In genomic region chr7:132736099-132736862, GRCm38 (mm10) we compare ENCODE assay signal across 8 mouse cellular contexts.
DNase-seq lines count a peak whose midpoint lies in the region; ATAC-seq lines count a peak whose summit lies in the region.

No protein-coding gene starts in this region.

- H3K36me3 ChIP-seq in neural tube, embryonic 13.5 days: no peaks in the 10 kb centered on the region
- no peaks in the 10 kb centered on the region for H3K36me3 ChIP-seq in forebrain, embryonic 11.5 days (ENCODE audit: control insufficient read depth, insufficient read depth, low read length)
- peaks cover 15% of the 10 kb centered on the region for H3K36me3 ChIP-seq in limb, embryonic 15.5 days

- no peak overlapping the region for H3K4me2 ChIP-seq in neural tube, embryonic 13.5 days
- H3K4me2 ChIP-seq in forebrain, embryonic 11.5 days (ENCODE audit: low read depth, low read length, severe bottlenecking): no peak overlapping the region
- no peak overlapping the region for H3K4me2 ChIP-seq in limb, embryonic 15.5 days

- H3K4me1 ChIP-seq in neural tube, embryonic 13.5 days (replicated peaks): peaks cover 53% of the 10 kb centered on the region
- peaks cover 29% of the 10 kb centered on the region for H3K4me1 ChIP-seq in forebrain, embryonic 11.5 days (replicated peaks; ENCODE audit: control insufficient read depth, insufficient read depth, low read length)
- H3K4me1 ChIP-seq in limb, embryonic 15.5 days: peaks cover 35% of the 10 kb centered on the region

- DNase-seq in neural tube, embryonic 10.5 days (ENCODE audit: extremely low spot score, low spot score): no peak
- peak; percentile 85 for DNase-seq in adrenal gland, postnatal 14 days
- DNase-seq in forebrain, embryonic 11.5 days (ENCODE audit: low spot score): peak; percentile 74
- peak; percentile 54 to 57 for DNase-seq in heart, postnatal 36 days
- DNase-seq in right cerebral cortex, postnatal 4 days: peak; percentile 52
- DNase-seq in spleen, postnatal 14 days (ENCODE audit: low spot score in 2 of 2): no peak

- intact Hi-C loops in heart, postnatal 36 days (cut with DNase I): loop anchor here (2.0 kb wide), 1 partner anchor 43 kb away; no protein-coding TSS in a partner anchor

- no peaks in the 10 kb centered on the region for H3K9me3 ChIP-seq in neural tube, embryonic 13.5 days
- no peaks in the 10 kb centered on the region for H3K9me3 ChIP-seq in forebrain, embryonic 11.5 days (ENCODE audit: control insufficient read depth, low read length)
- H3K9me3 ChIP-seq in limb, embryonic 15.5 days: no peaks in the 10 kb centered on the region

- 59% methylated on average over 16 of the region's 17 CpGs for WGBS in neural tube, embryonic 13.5 days
- 60% methylated on average over 17 of the region's 17 CpGs for WGBS in forebrain, embryonic 11.5 days
- 45% methylated on average over 17 of the region's 17 CpGs for WGBS in limb, embryonic 15.5 days

- ATAC-seq in neural tube, embryonic 13.5 days (ENCODE audit: low read depth): no peak
- ATAC-seq in forebrain, embryonic 11.5 days (replicated peaks; ENCODE audit: low FRiP score): no peak
- ATAC-seq in limb, embryonic 15.5 days (ENCODE audit: insufficient number of reproducible peaks, low FRiP score, low TSS enrichment, low read depth): peak; percentile 46; the same call in 1 of the 2 replicates

- no peaks in the 10 kb centered on the region for H3K27me3 ChIP-seq in neural tube, embryonic 13.5 days
- H3K27me3 ChIP-seq in forebrain, embryonic 11.5 days (ENCODE audit: control insufficient read depth, insufficient read depth, low read length): no peaks in the 10 kb centered on the region
- H3K27me3 ChIP-seq in limb, embryonic 15.5 days: no peaks in the 10 kb centered on the region

- peak overlapping the region; percentile 33; the same call in 1 of the 2 replicates for H3K27ac ChIP-seq in neural tube, embryonic 13.5 days (replicated peaks)
- H3K27ac ChIP-seq in forebrain, embryonic 11.5 days (ENCODE audit: low read depth, low read length): peak overlapping the region; percentile 15; the same call in 1 of the 2 replicates
- peak overlapping the region; percentile 76 for H3K27ac ChIP-seq in limb, embryonic 15.5 days

- no peak overlapping the region for H3K9ac ChIP-seq in neural tube, embryonic 13.5 days
- peak overlapping the region; percentile 16; the same call in 1 of the 2 replicates for H3K9ac ChIP-seq in forebrain, embryonic 11.5 days (ENCODE audit: low read length)
- H3K9ac ChIP-seq in limb, embryonic 15.5 days: no peak overlapping the region

- no peak overlapping the region for H3K4me3 ChIP-seq in neural tube, embryonic 13.5 days
- H3K4me3 ChIP-seq in forebrain, embryonic 11.5 days (ENCODE audit: low read depth, low read length): no peak overlapping the region
- H3K4me3 ChIP-seq in limb, embryonic 15.5 days: no peak overlapping the region

Comparison
In these comparisons a context has a peak if more than half of its experiments do, and no peak if none do; other contexts are left out.
1. H3K27ac ChIP-seq: peak in every context shown above with its lines; median percentile 76 in limb, embryonic 15.5 days; 33 in neural tube, embryonic 13.5 days; 15 in forebrain, embryonic 11.5 days.
2. DNase-seq: peak in adrenal gland, postnatal 14 days (single experiment), forebrain, embryonic 11.5 days (single experiment), heart, postnatal 36 days (2 of 2) and right cerebral cortex, postnatal 4 days (single experiment); none in neural tube, embryonic 10.5 days (single experiment) and spleen, postnatal 14 days (0 of 2).